Mouse (Mus musculus) forebrain, embryonic 14.5 days (tissue): ENCODE results near the gene Samt1. TPM values are rescaled to one million over a fixed set of nuclear protein-coding genes. Genes with fewer than 3 reads are reported as not detected.
"Not testable (repeated sequence)": the region's sequence is repeated elsewhere in the genome, so short reads cannot be mapped to it uniquely, and the experiment has no call there.

Source experiments
- ATAC-seq: fragments of 200-750 bp; cut with Nextera tagmentation; 2 replicates; pipeline ENCODE4 v1.8.0; 2017; ENCODE audit warnings: mild to moderate bottlenecking, moderate library complexity
- DNase-seq: peaks from one replicate; pipeline ENCODE4 v3.0.0-alpha.2; 2015; ENCODE audit warnings: low spot score
- H3K27ac ChIP-seq: fragments of 300-500 bp; sonication (generic); 2 replicates; pipeline ENCODE4 v1.5.1; 2014; ENCODE audit warnings: low read depth, mild to moderate bottlenecking, control low read depth, low read length, moderate library complexity
- H3K27me3 ChIP-seq: fragments of 300-500 bp; sonication (generic); replicated peaks from 2 replicates; pipeline ENCODE4 v1.6.1; 2014; ENCODE audit warnings: low read length, control low read depth, mixed read lengths; ENCODE audit not compliant: control insufficient read depth, insufficient read depth
- H3K36me3 ChIP-seq: fragments of 300-500 bp; sonication (generic); 2 replicates; pipeline ENCODE4 v1.6.1; 2014; ENCODE audit warnings: low read length, control low read depth; ENCODE audit not compliant: control insufficient read depth, insufficient read depth
- H3K4me1 ChIP-seq: fragments of 300-500 bp; sonication (generic); 2 replicates; pipeline ENCODE4 v1.6.1; 2014; ENCODE audit warnings: antibody characterized with exemption, low read length, control low read depth; ENCODE audit not compliant: control insufficient read depth, insufficient read depth
- H3K4me2 ChIP-seq: fragments of 300-500 bp; sonication (generic); 2 replicates; pipeline ENCODE4 v1.6.1; 2014; ENCODE audit warnings: mild to moderate bottlenecking, control low read depth, low read length
- H3K4me3 ChIP-seq: fragments of 300-500 bp; sonication (generic); 2 replicates; pipeline ENCODE4 v1.5.1; 2014; ENCODE audit warnings: low read depth, low read length, control low read depth
- H3K9ac ChIP-seq: fragments of 300-500 bp; sonication (generic); 2 replicates; pipeline ENCODE4 v1.6.1; 2014; ENCODE audit warnings: mild to moderate bottlenecking, low read length, control low read depth, moderate library complexity
- H3K9me3 ChIP-seq: fragments of 300-500 bp; sonication (generic); replicated peaks from 2 replicates; pipeline ENCODE4 v1.6.1; 2016; ENCODE audit warnings: low read length, control low read depth, mixed read lengths; ENCODE audit not compliant: control insufficient read depth
- WGBS: fragments of 180-500 bp; shearing (Covaris S2); extraction: QIAGEN DNeasy Blood & Tissue Kit; methylation state at CpG from one replicate; pipeline ENCODE4 v1.1.7; 2014; 5-methylcytosine and 5-hydroxymethylcytosine counted together
- polyA plus RNA-seq: library from polyadenylated mRNA; unstranded; fragments of >200 nt; fragmentation: Nextera tagmentation; extraction: Ambion mirVana; gene quantifications from 2 replicates; pipeline ENCODE4 v1.2.1, GENCODE M21; 2014

Gene Samt1
- not detected in 2 replicates for polyA plus RNA-seq

GRCm38 (mm10) chrX:154012540-154012939, at the start of gene Samt1:
TSS of gene Samt1 (minus strand) at chrX:154012640.
- not testable (repeated sequence) for H3K9me3 ChIP-seq, H3K4me3 ChIP-seq, H3K27ac ChIP-seq, H3K27me3 ChIP-seq, H3K36me3 ChIP-seq, H3K4me1 ChIP-seq, ATAC-seq, H3K4me2 ChIP-seq, DNase-seq, H3K9ac ChIP-seq

DNA sequence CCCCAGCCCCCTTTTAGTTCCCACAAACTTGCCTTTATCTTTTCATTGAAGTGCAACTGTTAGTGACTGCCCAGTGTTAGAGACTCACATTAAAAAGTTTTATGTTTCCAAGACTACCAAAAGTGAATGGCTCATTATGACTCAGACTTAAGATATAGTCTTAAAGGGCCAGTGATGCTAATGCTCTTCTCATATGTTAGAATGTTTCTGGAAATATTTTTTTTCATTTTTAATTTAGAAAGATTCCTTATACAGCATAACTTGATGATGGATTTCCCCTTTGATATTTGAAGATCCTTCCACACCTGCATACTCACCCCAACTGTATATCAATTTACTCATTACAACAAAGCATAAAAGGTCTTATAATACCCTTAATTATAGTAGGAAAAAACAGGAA, 42.5 kb upstream of the Samt1 start, which contains the start of gene Gm10057:
TSS of gene Gm10057 (minus strand) at position 101 of the 400 bp plus-strand sequence.
- not testable (repeated sequence) for H3K9me3 ChIP-seq, H3K4me2 ChIP-seq, H3K4me3 ChIP-seq, H3K27me3 ChIP-seq, ATAC-seq, H3K27ac ChIP-seq, DNase-seq, H3K9ac ChIP-seq, H3K4me1 ChIP-seq, H3K36me3 ChIP-seq

DNA sequence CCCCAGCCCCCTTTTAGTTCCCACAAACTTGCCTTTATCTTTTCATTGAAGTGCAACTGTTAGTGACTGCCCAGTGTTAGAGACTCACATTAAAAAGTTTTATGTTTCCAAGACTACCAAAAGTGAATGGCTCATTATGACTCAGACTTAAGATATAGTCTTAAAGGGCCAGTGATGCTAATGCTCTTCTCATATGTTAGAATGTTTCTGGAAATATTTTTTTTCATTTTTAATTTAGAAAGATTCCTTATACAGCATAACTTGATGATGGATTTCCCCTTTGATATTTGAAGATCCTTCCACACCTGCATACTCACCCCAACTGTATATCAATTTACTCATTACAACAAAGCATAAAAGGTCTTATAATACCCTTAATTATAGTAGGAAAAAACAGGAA, 21.3 kb upstream of the Samt1 start, which contains the start of gene 4921511M17Rik:
TSS of gene 4921511M17Rik (minus strand) at position 101 of the 400 bp plus-strand sequence.
- not testable (repeated sequence) for H3K4me2 ChIP-seq, H3K27me3 ChIP-seq, H3K9me3 ChIP-seq, DNase-seq, H3K36me3 ChIP-seq, H3K4me1 ChIP-seq, H3K4me3 ChIP-seq, H3K27ac ChIP-seq, ATAC-seq, H3K9ac ChIP-seq

DNA sequence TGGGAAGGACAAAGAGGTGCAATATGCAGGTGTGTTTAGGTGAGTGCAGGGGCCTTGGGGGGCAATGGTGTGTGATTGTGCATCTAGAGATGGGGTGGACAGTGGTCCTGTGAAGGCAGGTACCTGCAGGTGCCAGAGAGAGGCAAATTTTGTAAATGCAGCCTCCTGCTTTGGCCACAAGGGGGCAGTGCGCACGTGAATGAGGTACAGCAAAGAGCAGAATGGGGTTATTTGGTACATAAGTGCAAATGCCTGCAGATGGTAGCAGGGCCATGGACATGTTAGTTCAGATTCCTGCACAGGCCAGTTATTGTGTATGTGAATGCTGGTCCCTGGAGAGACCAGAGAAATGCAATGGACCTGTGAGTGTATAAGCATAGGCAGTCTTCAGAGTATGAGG, 35.5 kb downstream of the Samt1 start:
- ATAC-seq = 0 out of 2 replicates have a peak, but pooled peaks have one; percentile 15
- not testable (repeated sequence) for H3K4me3 ChIP-seq, H3K27ac ChIP-seq, H3K4me2 ChIP-seq, H3K4me1 ChIP-seq, H3K9me3 ChIP-seq, DNase-seq, H3K36me3 ChIP-seq, H3K27me3 ChIP-seq, H3K9ac ChIP-seq
- WGBS = no CpG with 5 or more reads among the region's 2 CpGs

- H3K4me1 ChIP-seq, H3K36me3 ChIP-seq, H3K27me3 ChIP-seq, H3K9ac ChIP-seq, DNase-seq, H3K4me3 ChIP-seq, H3K27ac ChIP-seq, ATAC-seq, H3K4me2 ChIP-seq, H3K9me3 ChIP-seq: not testable (repeated sequence)
- WGBS = 22% methylated on average over 4 of the region's 4 CpGs
Measured at GRCm38 (mm10) chrX:153976467-153976866, 36.0 kb downstream of the Samt1 start.

- H3K9ac ChIP-seq = no peak overlapping the region
- 14% methylated on average over 2 of the region's 2 CpGs for WGBS
- no peaks in the 10 kb centered on the region for H3K36me3 ChIP-seq
- no peaks in the 10 kb centered on the region for H3K27me3 ChIP-seq
- no peak overlapping the region for H3K4me2 ChIP-seq
- no peak overlapping the region for H3K4me3 ChIP-seq
- no peaks in the 10 kb centered on the region for H3K4me1 ChIP-seq
- no peaks in the 10 kb centered on the region for H3K9me3 ChIP-seq
- ATAC-seq (no peak), DNase-seq (peak; percentile 8)
- no peak overlapping the region for H3K27ac ChIP-seq
Measured at GRCm38 (mm10) chrX:153974450-153974849, 38.0 kb downstream of the Samt1 start.

GRCm38 (mm10) chrX:153952866-153953265, 59.6 kb downstream of the Samt1 start:
- not testable (repeated sequence) for H3K27me3 ChIP-seq, H3K36me3 ChIP-seq, H3K4me3 ChIP-seq, H3K4me1 ChIP-seq, H3K4me2 ChIP-seq, H3K9me3 ChIP-seq, H3K9ac ChIP-seq, H3K27ac ChIP-seq, DNase-seq
- no CpG with 5 or more reads among the region's 2 CpGs for WGBS
- ATAC-seq = peak; percentile 48; the same call in 1 of the 2 replicates

Other genes with a start within 250 kb of the Samt1 start
- gene Spin2c, start 180.4 kb downstream of the Samt1 start, polyA plus RNA-seq = 24.1 and 26.7 TPM in 2 replicates
- gene 4921511M17Rik, start 21.2 kb upstream of the Samt1 start, polyA plus RNA-seq = not detected in 2 replicates
- not detected in 2 replicates for gene Gm10057, start 42.4 kb upstream of the Samt1 start, polyA plus RNA-seq
- gene Gm15140, start 108.0 kb upstream of the Samt1 start, polyA plus RNA-seq = not detected in 2 replicates